Mouse (Mus musculus) megakaryocyte, embryonic 14.5 days (primary cell): Measurements from ENCODE around the gene Cog5. TPM values are rescaled to one million over a fixed set of nuclear protein-coding genes. Genes with fewer than 3 reads are reported as not detected.

ENCODE experiments used
- H3K27me3 ChIP-seq: replicated peaks from 2 replicates; pipeline ENCODE3; 2012; ENCODE audit warnings: inconsistent platforms
- H3K36me3 ChIP-seq: replicated peaks from 2 replicates; pipeline ENCODE3; 2012; ENCODE audit warnings: low read length, inconsistent platforms, mixed read lengths
- H3K4me1 ChIP-seq: 2 replicates; pipeline ENCODE4 v1.6.1; 2012; ENCODE audit warnings: inconsistent platforms
- H3K4me3 ChIP-seq: replicated peaks from 2 replicates; pipeline ENCODE3; 2012; ENCODE audit warnings: moderate library complexity, mild to moderate bottlenecking, inconsistent platforms
- H3K9me3 ChIP-seq: 2 replicates; pipeline ENCODE4 v1.6.1; 2012; ENCODE audit warnings: inconsistent platforms
- FLI1 ChIP-seq: IDR thresholded peaks from 2 replicates; pipeline ENCODE4 v1.6.1; 2012; ENCODE audit warnings: low read length, inconsistent platforms, mixed read lengths
- GATA1 ChIP-seq: IDR thresholded peaks from 3 replicates; pipeline ENCODE4 v1.6.1; 2012; ENCODE audit warnings: mixed read lengths, low read length, inconsistent platforms, borderline replicate concordance
- polyA plus RNA-seq: library from polyadenylated mRNA; stranded (reverse); fragments of >175 nt; gene quantifications from 2 replicates; pipeline ENCODE4 v1.2.3, GENCODE M21; 2012; ENCODE audit warnings: low replicate concordance; ENCODE audit not compliant: insufficient read depth

The Cog5 gene
- polyA plus RNA-seq, 1 experiment: 0.56 TPM

- Histone ChIP-seq H3K9me3 (no peaks in the 10 kb centered on the region), H3K4me1 (peaks cover 3% of the 10 kb centered on the region; the same call in 1 of the 2 replicates), H3K36me3 (peaks cover 5% of the 10 kb centered on the region), H3K27me3 (no peaks in the 10 kb centered on the region), H3K4me3 (no peak overlapping the region)
- TF ChIP-seq FLI1: no peak
- no peak for TF ChIP-seq GATA1
These were observed 222.1 kb downstream of the Cog5 start for GRCm38 (mm10) chr12:31876775-31877174.

GRCm38 (mm10) chr12:31882736-31883135 is 228.1 kb downstream of the Cog5 start:
- Histone ChIP-seq H3K9me3 (no peaks in the 10 kb centered on the region), H3K27me3 (no peaks in the 10 kb centered on the region), H3K36me3 (peaks cover 28% of the 10 kb centered on the region), H3K4me3 (no peak overlapping the region), H3K4me1 (no peaks in the 10 kb centered on the region)
- TF ChIP-seq FLI1 (no peak), GATA1 (no peak)

- no peaks in the 10 kb centered on the region for H3K9me3 ChIP-seq
- H3K4me1 ChIP-seq: no peaks in the 10 kb centered on the region
- no peaks in the 10 kb centered on the region for H3K27me3 ChIP-seq
- no peak for TF ChIP-seq FLI1
- TF ChIP-seq GATA1: no peak
- H3K36me3 ChIP-seq: peaks cover 40% of the 10 kb centered on the region
- H3K4me3 ChIP-seq: no peak overlapping the region
These were observed 229.7 kb downstream of the Cog5 start for GRCm38 (mm10) chr12:31884365-31884764.

- Histone ChIP-seq H3K9me3 (no peaks in the 10 kb centered on the region), H3K4me1 (no peaks in the 10 kb centered on the region), H3K27me3 (no peaks in the 10 kb centered on the region), H3K4me3 (no peak overlapping the region), H3K36me3 (peaks cover 45% of the 10 kb centered on the region)
- no peak for TF ChIP-seq FLI1
- no peak for TF ChIP-seq GATA1
These were observed 230.4 kb downstream of the Cog5 start for GRCm38 (mm10) chr12:31885084-31885483.

GRCm38 (mm10) chr12:31885844-31886606 is 231.4 kb downstream of the Cog5 start:
- no peaks in the 10 kb centered on the region for H3K4me1 ChIP-seq
- H3K9me3 ChIP-seq: no peaks in the 10 kb centered on the region
- H3K36me3 ChIP-seq: peaks cover 51% of the 10 kb centered on the region
- TF ChIP-seq GATA1: no peak
- TF ChIP-seq FLI1: no peak
- no peak overlapping the region for H3K4me3 ChIP-seq
- H3K27me3 ChIP-seq: no peaks in the 10 kb centered on the region

- Histone ChIP-seq H3K9me3 (no peaks in the 10 kb centered on the region), H3K4me1 (no peaks in the 10 kb centered on the region), H3K4me3 (no peak overlapping the region), H3K36me3 (peaks cover 69% of the 10 kb centered on the region), H3K27me3 (no peaks in the 10 kb centered on the region)
- no peak for TF ChIP-seq GATA1
- TF ChIP-seq FLI1: no peak
These were observed 236.0 kb downstream of the Cog5 start for GRCm38 (mm10) chr12:31890685-31891084.

GRCm38 (mm10) chr12:31892079-31892478 is 237.4 kb downstream of the Cog5 start:
- H3K4me1 ChIP-seq: peaks cover 6% of the 10 kb centered on the region
- no peaks in the 10 kb centered on the region for H3K9me3 ChIP-seq
- peaks cover 66% of the 10 kb centered on the region for H3K36me3 ChIP-seq
- TF ChIP-seq FLI1 (no peak), GATA1 (no peak)
- H3K4me3 ChIP-seq: no peak overlapping the region
- no peaks in the 10 kb centered on the region for H3K27me3 ChIP-seq

GRCm38 (mm10) chr12:31892771-31893170 is 238.1 kb downstream of the Cog5 start:
- H3K4me1 ChIP-seq: peaks cover 10% of the 10 kb centered on the region
- TF ChIP-seq FLI1 (no peak), GATA1 (no peak)
- H3K9me3 ChIP-seq: no peaks in the 10 kb centered on the region
- no peak overlapping the region for H3K4me3 ChIP-seq
- H3K36me3 ChIP-seq: peaks cover 67% of the 10 kb centered on the region
- H3K27me3 ChIP-seq: no peaks in the 10 kb centered on the region

GRCm38 (mm10) chr12:31895095-31895734 is 240.5 kb downstream of the Cog5 start:
- H3K27me3 ChIP-seq: no peaks in the 10 kb centered on the region
- no peak for TF ChIP-seq FLI1
- TF ChIP-seq GATA1: no peak
- peaks cover 10% of the 10 kb centered on the region for H3K4me1 ChIP-seq
- H3K4me3 ChIP-seq: no peak overlapping the region
- no peaks in the 10 kb centered on the region for H3K9me3 ChIP-seq
- peaks cover 66% of the 10 kb centered on the region for H3K36me3 ChIP-seq

- Histone ChIP-seq H3K36me3 (peaks cover 68% of the 10 kb centered on the region), H3K27me3 (no peaks in the 10 kb centered on the region), H3K4me3 (no peak overlapping the region), H3K4me1 (peaks cover 15% of the 10 kb centered on the region), H3K9me3 (0 out of 2 replicates have a peak, but pooled peaks cover 4% of the 10 kb centered on the region)
- TF ChIP-seq FLI1 (no peak), GATA1 (no peak)
These were observed 241.2 kb downstream of the Cog5 start for GRCm38 (mm10) chr12:31895888-31896287.

- Histone ChIP-seq H3K4me3 (no peak overlapping the region), H3K27me3 (no peaks in the 10 kb centered on the region), H3K36me3 (peaks cover 72% of the 10 kb centered on the region), H3K9me3 (0 out of 2 replicates have a peak, but pooled peaks cover 4% of the 10 kb centered on the region), H3K4me1 (peaks cover 15% of the 10 kb centered on the region)
- TF ChIP-seq GATA1 (no peak), FLI1 (no peak)
These were observed 241.6 kb downstream of the Cog5 start for GRCm38 (mm10) chr12:31896295-31896694.
